Mouse (Mus musculus) spleen, adult 2 months (tissue): ENCODE results near the gene Eif3c.

Experiments
- CTCF ChIP-seq: fragments of 200-500 bp; IDR thresholded peaks from 2 replicates; pipeline ENCODE4 v1.5.1; 2011; ENCODE audit warnings: mild to moderate bottlenecking, inconsistent platforms; ENCODE audit not compliant: insufficient read depth, insufficient read length, insufficient replicate concordance; ENCODE audit errors: extremely low read depth
- POLR2A ChIP-seq: fragments of 200-500 bp; IDR thresholded peaks from 2 replicates; pipeline ENCODE4 v1.6.1; 2011; ENCODE audit warnings: low read depth, low read length, inconsistent platforms

GRCm38 (mm10) chr7:126535766-126536165, 30.4 kb downstream of the Eif3c start:
- TF ChIP-seq CTCF = no peak
- TF ChIP-seq POLR2A = no peak
